Mouse (Mus musculus) hindbrain, embryonic 11.5 days (tissue): Measurements from ENCODE around the gene Topors. TPM values are rescaled to one million over a fixed set of nuclear protein-coding genes. Genes with fewer than 3 reads are reported as not detected.
A peak's percentile ranks its signal among the peaks of the same experiment; 100 is the strongest.

Experiments
- ATAC-seq: fragments of 200-750 bp; cut with Nextera tagmentation; 2 replicates; pipeline ENCODE4 v1.8.0; 2017; ENCODE audit warnings: mild to moderate bottlenecking, moderate TSS enrichment, moderate library complexity; ENCODE audit not compliant: low FRiP score
- DNase-seq: peaks from one replicate; pipeline ENCODE4 v3.0.0-alpha.2; 2015; ENCODE audit warnings: low spot score
- H3K27ac ChIP-seq: fragments of 300-500 bp; sonication (generic); 2 replicates; pipeline ENCODE4 v1.5.1; 2014; ENCODE audit warnings: mild to moderate bottlenecking, low read depth, low read length
- H3K27me3 ChIP-seq: fragments of 300-500 bp; sonication (generic); 2 replicates; pipeline ENCODE4 v1.6.1; 2014; ENCODE audit warnings: mild to moderate bottlenecking, low read length, moderate library complexity, mixed read lengths; ENCODE audit not compliant: control insufficient read depth, insufficient read depth
- H3K36me3 ChIP-seq: fragments of 300-500 bp; sonication (generic); 2 replicates; pipeline ENCODE4 v1.6.1; 2014; ENCODE audit warnings: mild to moderate bottlenecking, low read length, moderate library complexity, mixed read lengths; ENCODE audit not compliant: control insufficient read depth, insufficient read depth
- H3K4me1 ChIP-seq: fragments of 300-500 bp; sonication (generic); replicated peaks from 2 replicates; pipeline ENCODE4 v1.6.1; 2014; ENCODE audit warnings: low read length, mixed read lengths; ENCODE audit not compliant: control insufficient read depth, insufficient read depth
- H3K4me2 ChIP-seq: fragments of 300-500 bp; sonication (generic); replicated peaks from 2 replicates; pipeline ENCODE4 v1.6.1; 2014; ENCODE audit warnings: mild to moderate bottlenecking, low read depth, low read length
- H3K4me3 ChIP-seq: fragments of 300-500 bp; sonication (generic); 2 replicates; pipeline ENCODE4 v1.5.1; 2014; ENCODE audit warnings: low read depth, low read length
- H3K9ac ChIP-seq: fragments of 300-500 bp; sonication (generic); 2 replicates; pipeline ENCODE4 v1.6.1; 2014; ENCODE audit warnings: low read depth, low read length
- H3K9me3 ChIP-seq: fragments of 300-500 bp; sonication (generic); 2 replicates; pipeline ENCODE4 v1.6.1; 2016; ENCODE audit warnings: low read length; ENCODE audit not compliant: control insufficient read depth
- WGBS: fragments of 180-500 bp; shearing (Covaris S2); extraction: QIAGEN DNeasy Blood & Tissue Kit; methylation state at CpG from one replicate; pipeline ENCODE4 v1.1.7; 2014; 5-methylcytosine and 5-hydroxymethylcytosine counted together
- polyA plus RNA-seq: library from polyadenylated mRNA; unstranded; fragments of >200 nt; fragmentation: Nextera tagmentation; extraction: Ambion mirVana; gene quantifications from 2 replicates; pipeline ENCODE4 v1.2.1, GENCODE M21; 2014

Gene Topors
- polyA plus RNA-seq, 1 experiment from 2014 or later = 49.9 TPM

GRCm38 (mm10) chr4:40267681-40268080, 2.0 kb downstream of the Topors start:
- peak overlapping the region; percentile 86 for H3K9ac ChIP-seq
- no peaks in the 10 kb centered on the region for H3K4me1 ChIP-seq
- H3K36me3 ChIP-seq = peaks cover 1% of the 10 kb centered on the region; the same call in 1 of the 2 replicates
- H3K27me3 ChIP-seq = no peaks in the 10 kb centered on the region
- DNase-seq = no peak
- H3K9me3 ChIP-seq = no peaks in the 10 kb centered on the region
- no peak; the same call in none of the 2 replicates for ATAC-seq
- 73% methylated on average over 7 of the region's 7 CpGs for WGBS
- H3K4me3 ChIP-seq = peak overlapping the region; percentile 81
- peak overlapping the region; percentile 68 for H3K4me2 ChIP-seq
- H3K27ac ChIP-seq = no peak overlapping the region; the same call in 1 of the 2 replicates

DNA sequence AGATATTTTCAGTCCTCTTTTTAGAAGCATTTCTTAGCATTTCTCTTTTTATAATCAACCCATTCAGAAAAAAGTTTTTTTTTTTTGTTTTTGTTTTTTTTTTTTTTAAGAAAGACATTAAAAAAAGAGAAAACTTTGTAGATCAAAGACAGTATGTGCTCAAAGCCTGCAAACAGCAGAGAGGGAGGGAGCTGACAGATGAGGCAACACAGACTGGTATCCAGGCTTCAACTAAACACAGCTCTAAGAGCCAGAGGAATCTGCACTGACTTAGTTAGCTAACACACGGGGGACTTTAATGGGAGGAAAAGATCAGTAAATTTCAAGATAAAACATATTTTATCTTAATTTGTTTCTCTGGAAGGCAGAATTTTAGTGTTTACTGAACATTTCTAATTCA, 5.3 kb downstream of the Topors start:
- Histone ChIP-seq H3K36me3 (peaks cover 16% of the 10 kb centered on the region), H3K9ac (no peak overlapping the region), H3K4me3 (no peak overlapping the region), H3K9me3 (no peaks in the 10 kb centered on the region), H3K27ac (no peak overlapping the region), H3K4me1 (no peaks in the 10 kb centered on the region), H3K4me2 (no peak overlapping the region), H3K27me3 (no peaks in the 10 kb centered on the region)
- no peak for DNase-seq
- 94% methylated on average over 1 of the region's 1 CpGs for WGBS
- no peak for ATAC-seq

DNA sequence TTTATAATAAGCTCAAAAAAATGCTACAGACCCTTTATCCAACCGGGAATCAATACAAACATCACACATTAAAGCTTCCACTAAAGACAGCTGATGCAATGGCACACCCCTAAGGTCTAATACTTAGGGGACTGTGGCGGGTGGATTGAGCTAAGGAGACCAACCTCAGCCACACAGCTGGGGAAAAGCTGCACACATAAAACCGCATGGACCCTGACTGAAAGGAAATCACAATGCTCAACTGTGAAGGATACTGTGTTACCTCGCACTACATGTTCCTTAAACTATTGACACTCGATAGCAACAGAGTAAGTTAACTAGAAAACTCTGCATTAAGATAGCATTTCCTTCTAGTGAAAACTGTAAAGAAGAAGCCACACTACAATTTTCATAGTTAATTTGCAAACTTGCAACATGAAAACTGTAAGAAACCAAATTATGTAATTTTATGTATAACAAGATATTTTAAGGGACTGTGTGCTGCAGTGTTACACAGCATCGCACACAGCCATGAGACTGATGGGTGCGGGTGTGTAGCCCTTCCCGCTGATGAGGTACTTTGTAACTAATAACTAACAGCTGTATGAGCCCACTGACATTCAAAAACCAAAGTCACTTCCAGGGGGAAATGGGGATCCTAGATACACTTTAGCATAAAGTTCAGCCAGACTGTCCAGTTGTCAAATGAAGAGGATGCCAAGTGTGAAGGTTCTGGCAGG, 15.1 kb downstream of the Topors start:
- ATAC-seq = no peak

DNA sequence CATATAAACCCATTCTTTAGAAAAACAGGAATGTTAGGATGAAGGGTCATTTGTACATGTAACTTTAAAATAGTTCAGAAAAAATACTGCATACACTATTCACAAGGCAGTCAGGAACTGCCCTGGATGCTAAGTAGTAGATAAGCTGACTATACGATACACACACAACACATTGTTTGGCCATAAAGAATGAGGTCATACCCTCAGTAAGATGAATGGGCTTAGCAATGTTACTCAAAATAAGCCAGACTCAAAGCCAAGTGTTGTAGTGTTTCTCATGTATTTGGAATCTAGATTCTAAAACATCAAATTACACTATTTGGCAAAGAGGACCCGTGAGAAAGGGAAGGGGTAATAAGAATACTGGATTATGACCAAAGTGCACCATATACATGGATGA, 15.9 kb downstream of the Topors start:
- no peak for ATAC-seq
- Histone ChIP-seq H3K9me3 (no peaks in the 10 kb centered on the region), H3K4me1 (no peaks in the 10 kb centered on the region), H3K27me3 (no peaks in the 10 kb centered on the region), H3K9ac (no peak overlapping the region), H3K36me3 (no peaks in the 10 kb centered on the region), H3K4me3 (no peak overlapping the region), H3K4me2 (no peak overlapping the region), H3K27ac (no peak overlapping the region)
- DNase-seq = no peak
- 83% methylated on average over 2 of the region's 2 CpGs for WGBS

More for the DNA sequence above, 15.1 kb downstream of the Topors start:
- Histone ChIP-seq H3K9me3 (no peaks in the 10 kb centered on the region), H3K4me3 (no peak overlapping the region), H3K27me3 (no peaks in the 10 kb centered on the region), H3K4me2 (no peak overlapping the region), H3K36me3 (0 out of 2 replicates have a peak, but pooled peaks cover 4% of the 10 kb centered on the region), H3K27ac (no peak overlapping the region), H3K9ac (no peak overlapping the region), H3K4me1 (no peaks in the 10 kb centered on the region)
- DNase-seq = no peak
- 89% methylated on average over 8 of the region's 8 CpGs for WGBS

DNA sequence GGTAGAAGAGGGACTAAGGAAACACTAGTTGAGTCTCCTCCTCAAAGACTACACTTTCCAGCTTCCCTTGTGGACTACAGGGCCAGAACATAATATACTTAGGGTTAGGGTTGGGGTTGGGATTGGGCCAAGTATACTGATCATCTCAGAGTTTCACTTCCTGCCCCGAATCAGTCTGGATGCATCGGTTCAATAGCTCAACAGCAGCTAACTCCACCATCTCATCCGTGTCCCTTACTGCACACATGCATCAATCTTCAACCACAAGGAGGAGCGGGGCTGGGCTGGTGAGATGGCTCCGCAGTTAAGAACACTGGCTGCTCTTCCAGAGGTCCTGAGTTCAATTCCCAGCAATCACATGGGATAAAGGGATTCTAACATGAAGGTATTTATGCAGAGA, 18.7 kb downstream of the Topors start:
- Histone ChIP-seq H3K4me2 (no peak overlapping the region), H3K4me1 (no peaks in the 10 kb centered on the region), H3K4me3 (no peak overlapping the region), H3K27ac (no peak overlapping the region), H3K36me3 (no peaks in the 10 kb centered on the region), H3K27me3 (no peaks in the 10 kb centered on the region), H3K9me3 (no peaks in the 10 kb centered on the region), H3K9ac (no peak overlapping the region)
- DNase-seq (no peak), ATAC-seq (no peak)
- WGBS = 88% methylated on average over 5 of the region's 5 CpGs

DNA sequence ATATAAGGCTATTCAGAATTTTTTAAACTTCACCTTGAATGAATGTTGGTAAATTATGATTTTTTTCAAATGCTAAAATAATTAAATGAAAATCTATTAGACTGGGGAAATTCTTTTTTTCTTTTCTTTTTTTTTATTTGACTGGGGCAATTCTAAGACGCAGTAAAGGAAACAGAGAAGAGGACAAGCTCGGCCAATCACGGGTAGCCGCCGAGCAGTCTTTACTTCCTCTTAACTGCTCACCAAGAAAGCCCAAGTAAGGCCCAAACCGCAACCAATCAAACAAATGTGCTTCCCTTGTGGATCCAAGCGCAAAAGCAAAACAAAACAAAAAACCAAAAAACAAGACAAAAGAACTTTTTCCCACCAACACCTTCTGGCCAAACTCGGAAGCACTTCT, 25.6 kb downstream of the Topors start:
- no peak overlapping the region for H3K4me2 ChIP-seq
- no peak overlapping the region for H3K27ac ChIP-seq
- H3K9me3 ChIP-seq = no peaks in the 10 kb centered on the region
- DNase-seq (no peak), ATAC-seq (no peak)
- no peaks in the 10 kb centered on the region for H3K4me1 ChIP-seq
- no peak overlapping the region for H3K9ac ChIP-seq
- no peaks in the 10 kb centered on the region for H3K27me3 ChIP-seq
- no peak overlapping the region for H3K4me3 ChIP-seq
- H3K36me3 ChIP-seq = no peaks in the 10 kb centered on the region
- WGBS = 85% methylated on average over 8 of the region's 8 CpGs

GRCm38 (mm10) chr4:40243006-40243405, 26.6 kb downstream of the Topors start:
- Histone ChIP-seq H3K9ac (no peak overlapping the region), H3K4me3 (no peak overlapping the region), H3K4me2 (no peak overlapping the region), H3K36me3 (no peaks in the 10 kb centered on the region), H3K4me1 (no peaks in the 10 kb centered on the region), H3K9me3 (no peaks in the 10 kb centered on the region), H3K27me3 (no peaks in the 10 kb centered on the region), H3K27ac (no peak overlapping the region)
- 87% methylated on average over 4 of the region's 4 CpGs for WGBS
- DNase-seq (no peak), ATAC-seq (no peak)

DNA sequence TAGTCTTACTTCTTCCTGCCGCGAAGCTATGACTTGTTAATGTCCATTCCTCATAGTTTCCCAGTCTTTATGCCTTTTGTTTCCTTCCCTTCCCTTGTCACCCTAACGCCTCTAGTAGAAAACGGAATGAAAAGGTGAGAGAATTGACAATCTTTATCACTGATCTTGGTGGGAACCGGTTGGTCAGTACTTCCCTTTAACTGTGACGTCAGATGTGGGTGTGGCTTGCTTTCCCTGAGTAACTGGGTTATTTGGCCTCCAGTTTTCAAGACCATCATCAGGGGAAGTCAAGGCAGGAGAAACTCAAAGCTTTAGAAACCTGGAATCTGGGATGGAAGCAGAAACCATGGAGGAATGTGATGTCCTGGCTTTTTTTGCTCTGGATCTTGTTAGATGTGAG, 27.7 kb downstream of the Topors start:
- Histone ChIP-seq H3K36me3 (no peaks in the 10 kb centered on the region), H3K4me1 (no peaks in the 10 kb centered on the region), H3K27me3 (no peaks in the 10 kb centered on the region), H3K4me3 (no peak overlapping the region), H3K27ac (no peak overlapping the region), H3K9ac (no peak overlapping the region), H3K9me3 (no peaks in the 10 kb centered on the region), H3K4me2 (no peak overlapping the region)
- no peak for DNase-seq
- ATAC-seq = no peak
- WGBS = 51% methylated on average over 6 of the region's 6 CpGs

DNA sequence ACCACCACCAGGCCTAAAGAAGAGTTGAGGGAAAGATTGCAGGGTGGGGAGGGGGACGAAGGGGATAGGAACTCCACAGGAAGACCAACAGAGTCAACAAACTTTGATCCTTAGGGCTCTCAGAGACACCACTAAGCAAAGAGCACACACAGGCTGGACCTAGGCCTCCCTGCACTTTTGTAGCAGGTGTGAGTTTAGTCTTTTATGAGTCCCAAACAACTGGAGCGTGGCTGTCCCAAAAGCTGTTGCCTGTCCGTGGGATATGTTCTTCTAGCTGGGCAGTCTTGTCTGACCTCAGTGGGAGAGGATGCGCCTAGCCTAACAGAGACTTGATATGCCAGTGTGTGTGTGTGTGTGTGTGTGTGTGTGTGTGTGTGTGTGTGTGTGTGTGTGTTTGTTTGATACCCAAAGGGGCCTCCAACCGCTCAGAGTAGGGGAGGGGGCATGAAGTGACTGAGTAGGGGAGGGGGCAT, 29.3 kb downstream of the Topors start:
- ATAC-seq (0 out of 2 replicates have a peak, but pooled peaks have one; percentile 8), DNase-seq (no peak)
- H3K4me2 ChIP-seq = peak overlapping the region; percentile 78
- H3K4me1 ChIP-seq = no peaks in the 10 kb centered on the region
- peak overlapping the region; percentile 46; the same call in 1 of the 2 replicates for H3K4me3 ChIP-seq
- WGBS = 43% methylated on average over 5 of the region's 5 CpGs
- no peaks in the 10 kb centered on the region for H3K9me3 ChIP-seq
- H3K36me3 ChIP-seq = no peaks in the 10 kb centered on the region
- H3K9ac ChIP-seq = no peak overlapping the region
- no peak overlapping the region for H3K27ac ChIP-seq
- H3K27me3 ChIP-seq = no peaks in the 10 kb centered on the region
